Mouse (Mus musculus): ENCODE data around the gene Gabra1.

Gabra1 gene

GRCm38 (mm10) chr11:42182825-42183152 lies at the start of gene Gabra1:
TSS of gene Gabra1 (minus strand) at chr11:42182930.
- DNase-seq (ENCODE audit: low read depth) = no peak

- DNase-seq (ENCODE audit: low read depth) = no peak
Measured at GRCm38 (mm10) chr11:42181973-42182824, 531 bp downstream of the Gabra1 start.

DNA sequence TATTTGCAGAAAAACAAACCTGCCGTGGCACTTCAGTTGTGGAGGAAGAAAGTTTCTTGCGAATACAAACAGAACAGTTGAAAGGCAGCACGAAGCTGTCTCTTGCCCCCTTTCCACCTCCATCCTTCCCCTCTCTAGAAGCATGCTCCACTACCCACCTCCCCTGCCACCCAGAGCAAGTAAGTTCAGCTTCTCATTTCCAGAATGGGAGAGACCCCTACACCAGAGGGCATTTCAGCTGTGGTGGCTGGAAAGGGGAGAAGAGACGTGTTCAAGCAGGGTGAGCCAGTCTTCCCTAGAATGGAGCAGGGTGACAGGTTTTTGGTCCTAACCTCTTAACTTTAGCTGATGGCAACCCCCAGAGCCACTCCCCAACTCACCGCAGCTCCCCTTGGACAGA lies 1.3 kb downstream of the Gabra1 start:
- DNase-seq (ENCODE audit: low read depth) = no peak

GRCm38 (mm10) chr11:42179535-42179934 lies 3.2 kb downstream of the Gabra1 start:
- no peak for DNase-seq (ENCODE audit: low read depth)

- no peak for DNase-seq (ENCODE audit: low read depth)
Measured at GRCm38 (mm10) chr11:42178296-42178695, 4.4 kb downstream of the Gabra1 start.

DNA sequence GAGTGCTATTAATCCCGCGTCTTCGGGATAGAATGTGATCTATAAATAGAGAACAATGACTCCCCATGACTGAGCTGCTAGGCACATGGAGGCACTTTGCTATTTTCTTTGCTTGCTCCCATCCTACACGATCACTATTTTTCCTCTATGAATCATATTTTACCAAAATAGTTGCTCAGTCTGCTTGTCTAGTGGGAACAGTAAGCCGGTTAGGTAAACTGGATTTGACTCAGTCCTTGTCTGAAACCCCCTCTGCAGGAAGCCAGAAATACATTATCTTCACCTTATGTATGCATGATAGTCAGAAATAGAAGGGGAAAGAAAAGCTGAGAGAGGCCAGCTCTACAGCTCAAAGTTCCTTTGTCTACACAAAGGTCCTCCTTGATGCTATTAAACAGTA lies 31.3 kb downstream of the Gabra1 start:
- no peak for DNase-seq (ENCODE audit: low read depth)

GRCm38 (mm10) chr11:42116931-42117330 lies 65.8 kb downstream of the Gabra1 start:
- no peak for DNase-seq (ENCODE audit: low read depth)

DNA sequence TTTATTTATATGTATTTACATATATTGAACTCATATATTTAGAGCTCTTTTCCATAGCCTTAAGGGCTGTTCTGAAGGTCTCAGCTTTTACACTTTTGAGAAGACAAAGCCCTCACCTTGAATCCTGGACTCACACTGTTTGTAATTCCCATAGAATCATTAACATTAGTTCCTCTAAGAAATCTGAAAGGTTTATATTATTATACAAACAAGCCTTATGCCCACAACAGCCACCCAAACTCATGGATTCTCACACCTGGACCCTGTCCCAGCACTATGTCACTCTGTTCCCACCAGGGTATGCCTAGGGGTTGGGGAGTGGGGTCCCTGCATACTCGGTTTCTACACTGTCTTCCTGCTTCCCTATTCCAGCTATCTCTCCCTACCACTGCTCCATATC lies 72.7 kb downstream of the Gabra1 start:
- no peak for DNase-seq (ENCODE audit: low read depth)

DNA sequence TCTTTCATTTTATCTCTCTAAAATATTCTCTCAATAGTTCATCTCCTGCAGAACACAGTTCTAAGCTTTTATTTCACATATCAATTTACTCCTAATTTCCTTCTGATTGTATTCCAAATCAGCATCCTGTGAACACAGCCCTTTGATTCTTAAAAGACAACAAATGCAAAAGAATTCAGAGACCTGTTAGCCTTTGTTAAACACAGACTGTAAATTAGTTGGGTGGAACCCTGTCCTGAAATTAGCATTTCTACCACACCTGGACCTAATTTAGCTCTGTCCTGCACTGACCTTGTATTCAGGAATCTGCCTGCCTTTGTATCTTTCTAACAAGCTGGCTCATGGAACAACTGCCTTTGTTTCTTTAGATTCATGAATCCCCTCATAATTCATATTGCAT lies 73.1 kb downstream of the Gabra1 start:
- DNase-seq (ENCODE audit: low read depth) = no peak

- DNase-seq (ENCODE audit: low read depth) = no peak
Measured at GRCm38 (mm10) chr11:42095556-42095955, 87.2 kb downstream of the Gabra1 start.
